Mouse (Mus musculus) gastrocnemius, postnatal 4 days (tissue): ENCODE measurements at regions not wholly inside any gene's neighbourhood (a gene's known extent, or its start where the extent isn't known, plus 50 kb on each side); places are given as distances from the start of the nearest gene placed in this dataset.

Experiments used
- DNase-seq, 2 experiments: peaks; one replicate each; pipeline ENCODE4 v3.0.0; 2021 to 2022; ENCODE audit warnings: low spot score in 2 of 2, mixed read lengths in 2 of 2

DNA sequence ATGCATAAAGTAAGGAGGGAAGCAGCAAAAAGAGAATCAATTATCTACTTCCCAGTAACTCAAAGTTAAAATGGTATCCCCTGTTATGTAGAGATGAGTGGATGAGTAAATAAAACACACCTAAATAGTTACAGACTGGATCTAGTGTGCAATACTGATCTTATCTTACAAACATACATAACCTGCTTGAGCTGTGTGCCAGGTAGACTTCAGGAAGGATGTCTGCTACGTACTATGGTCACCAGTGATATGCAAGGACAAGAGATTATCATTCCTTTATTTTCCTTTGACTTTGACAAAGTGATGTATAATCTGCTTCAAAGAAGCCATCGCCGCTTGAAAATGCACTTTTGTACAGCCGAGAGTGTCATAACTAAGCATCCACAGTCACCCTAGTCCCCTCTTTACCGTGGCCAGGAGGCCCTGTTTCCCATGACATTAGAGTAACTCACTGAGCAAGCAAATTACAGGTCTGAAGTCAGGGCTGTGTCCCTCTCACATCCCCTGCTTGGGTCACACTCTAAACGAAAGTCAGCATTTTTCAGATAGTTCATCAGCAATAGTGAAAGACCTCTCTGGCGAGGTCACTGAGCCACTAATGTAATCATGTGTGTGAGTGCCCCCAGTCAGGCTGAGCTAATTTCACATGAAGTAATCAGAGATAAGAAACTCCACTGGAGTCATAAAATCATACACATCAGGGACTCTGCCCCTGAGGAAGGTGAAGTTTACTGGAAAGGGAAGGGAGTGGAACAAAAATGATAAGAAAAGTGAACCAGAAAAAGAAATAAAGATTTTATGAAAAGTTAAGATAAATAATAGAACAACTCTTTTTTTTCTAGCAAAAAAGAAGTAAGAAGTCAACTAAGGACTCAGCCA is 929.8 kb upstream of the Gm7489 start:
- DNase-seq: no peak

GRCm38 (mm10) chr15:52959711-52960110 is 925.0 kb upstream of the Gm7489 start:
- DNase-seq: no peak

DNA sequence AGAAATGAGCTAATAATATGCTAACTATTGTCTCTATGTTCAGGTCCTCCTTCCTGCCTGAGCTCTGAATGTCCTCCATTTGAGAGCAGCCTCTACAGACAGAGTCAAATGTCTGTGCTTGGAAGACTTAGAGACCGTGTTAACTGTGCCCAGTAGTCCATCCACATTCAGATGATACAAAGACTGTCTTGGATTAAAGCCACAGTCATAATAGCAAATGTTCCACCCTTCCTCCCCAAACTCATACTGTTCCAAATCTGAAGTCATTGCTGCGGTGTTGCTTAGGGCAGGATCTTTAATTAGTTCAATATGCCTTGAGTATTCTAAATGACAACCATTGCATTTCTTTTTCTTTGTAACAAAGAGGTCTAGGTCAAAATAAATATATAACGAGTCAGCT is 923.2 kb upstream of the Gm7489 start:
- no peak for DNase-seq

DNA sequence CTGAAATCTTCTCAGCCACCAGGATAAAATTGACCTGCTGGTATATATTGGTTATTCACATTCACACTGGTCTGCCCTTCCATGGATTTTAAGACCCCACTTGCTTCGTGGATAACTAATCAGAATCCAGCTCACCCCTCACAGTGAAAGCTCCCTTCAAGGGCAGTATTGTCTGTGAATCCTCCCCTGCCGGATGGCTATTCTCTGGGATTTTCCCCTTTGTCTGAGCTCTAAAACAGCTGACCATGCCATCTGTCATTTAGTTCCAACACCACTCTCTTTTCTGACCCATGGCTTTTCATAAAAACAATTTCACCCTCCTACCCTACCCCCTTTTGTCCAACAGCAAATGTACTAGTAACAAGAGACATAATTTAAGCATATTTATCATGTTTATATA is 920.8 kb upstream of the Gm7489 start:
- no peak for DNase-seq

DNA sequence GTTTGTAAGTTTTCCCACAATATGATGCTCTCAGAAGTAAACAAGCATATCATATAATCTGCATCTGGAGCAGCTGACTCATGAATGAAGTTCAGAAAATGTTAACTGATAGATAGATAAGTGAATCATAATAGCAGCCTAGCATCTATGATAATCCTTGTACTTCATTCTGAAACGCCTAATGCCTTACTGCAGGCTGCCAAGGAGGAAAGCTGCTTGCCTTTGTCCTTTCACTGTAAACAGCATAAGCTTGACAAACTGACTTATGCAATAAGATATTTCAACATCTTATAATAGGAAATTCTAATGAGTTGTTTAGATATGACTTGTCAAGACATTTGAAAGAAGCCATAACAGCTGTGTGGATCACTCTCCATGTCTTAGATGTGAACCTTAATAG is 920.3 kb upstream of the Gm7489 start:
- DNase-seq: no peak

DNA sequence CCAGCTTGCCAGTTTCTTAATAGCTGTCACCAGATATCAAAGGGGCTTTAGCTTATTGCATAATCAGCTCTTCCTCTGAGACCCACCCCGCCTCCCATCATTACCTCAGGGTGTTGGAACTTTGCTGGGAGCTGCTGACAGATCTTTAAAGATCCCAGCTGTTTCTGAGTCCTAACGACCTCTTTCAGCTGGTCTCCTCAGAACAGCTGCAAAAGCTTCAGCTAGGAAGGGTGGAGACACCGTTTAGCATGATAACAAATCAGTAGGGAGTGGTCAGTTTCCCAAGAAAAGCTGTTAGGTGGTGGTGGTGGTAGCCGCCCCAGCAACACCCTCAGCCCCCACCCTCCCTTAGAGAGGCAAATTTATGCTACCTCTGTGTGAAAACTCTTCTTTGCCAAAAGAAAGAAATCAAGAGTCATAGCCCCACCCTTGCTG is 916.9 kb upstream of the Gm7489 start:
- peak in 1 of 2 experiments; percentile 45 for DNase-seq

DNA sequence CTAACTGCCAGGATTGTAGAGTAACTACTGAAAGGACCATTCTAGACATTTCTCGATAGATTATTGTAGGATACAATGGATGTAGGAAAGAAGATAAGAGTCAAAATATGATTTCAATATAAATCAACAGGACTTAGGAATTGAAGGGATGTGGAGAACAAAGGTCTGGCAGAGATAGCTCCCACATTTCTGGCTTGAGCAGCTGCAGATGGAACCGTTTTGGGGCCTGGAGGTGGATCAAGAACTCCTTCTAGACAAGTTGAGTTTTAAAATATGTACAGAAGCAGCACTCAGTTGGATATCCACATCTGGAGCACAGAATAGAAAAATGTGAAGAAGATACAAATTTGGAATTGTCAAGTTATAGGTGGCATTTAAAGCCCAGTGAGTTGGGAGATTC is 901.9 kb upstream of the Gm7489 start:
- peak in 1 of 2 experiments; percentile 49 for DNase-seq

- DNase-seq: no peak
Observed at GRCm38 (mm10) chr15:52990580-52990979, 894.1 kb upstream of the Gm7489 start.

GRCm38 (mm10) chr15:52994351-52994750 is 890.4 kb upstream of the Gm7489 start:
- no peak for DNase-seq

DNA sequence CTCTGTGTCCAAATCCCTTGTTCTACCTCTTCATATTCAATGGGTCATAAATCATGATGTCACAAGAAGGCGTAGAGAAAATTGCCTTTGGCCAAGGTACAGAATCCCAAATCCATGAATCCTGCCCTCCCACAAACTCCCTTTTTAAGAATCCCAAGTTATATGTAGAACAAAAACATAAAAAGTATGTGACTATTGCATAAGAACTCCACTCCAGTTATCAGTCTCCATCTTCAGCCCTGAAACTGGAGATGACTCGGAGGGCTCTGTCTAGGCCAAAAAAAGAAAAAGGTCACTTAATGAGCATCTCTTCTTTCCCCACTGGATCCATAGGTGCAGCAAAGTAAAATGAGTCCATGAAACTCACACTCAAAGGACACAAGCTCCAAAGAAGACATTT is 885.5 kb upstream of the Gm7489 start:
- DNase-seq: no peak

- no peak for DNase-seq
Observed at GRCm38 (mm10) chr15:52999776-53000175, 884.9 kb upstream of the Gm7489 start.

DNA sequence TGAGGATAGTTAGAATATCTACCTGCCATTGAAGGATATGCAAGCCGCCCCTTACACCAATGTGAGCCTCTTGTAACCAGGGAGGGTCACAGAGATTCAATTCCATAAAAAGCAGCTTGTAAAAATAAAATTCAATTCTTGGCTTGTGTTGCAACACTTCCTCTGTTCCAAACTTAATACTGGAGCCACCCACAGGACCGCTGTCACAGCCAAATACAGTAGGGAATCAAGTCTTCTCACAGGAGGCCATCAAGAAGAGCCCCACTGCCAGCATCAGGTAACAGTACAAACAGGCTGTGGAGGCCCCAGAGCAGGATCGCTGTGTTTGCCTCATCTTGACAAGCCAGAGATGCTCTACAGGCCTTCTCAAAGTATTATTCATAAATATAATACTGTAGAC is 883.3 kb upstream of the Gm7489 start:
- no peak for DNase-seq

GRCm38 (mm10) chr15:53001964-53002363 is 882.7 kb upstream of the Gm7489 start:
- no peak for DNase-seq

- no peak for DNase-seq
Observed at GRCm38 (mm10) chr15:53004078-53004477, 880.6 kb upstream of the Gm7489 start.

DNA sequence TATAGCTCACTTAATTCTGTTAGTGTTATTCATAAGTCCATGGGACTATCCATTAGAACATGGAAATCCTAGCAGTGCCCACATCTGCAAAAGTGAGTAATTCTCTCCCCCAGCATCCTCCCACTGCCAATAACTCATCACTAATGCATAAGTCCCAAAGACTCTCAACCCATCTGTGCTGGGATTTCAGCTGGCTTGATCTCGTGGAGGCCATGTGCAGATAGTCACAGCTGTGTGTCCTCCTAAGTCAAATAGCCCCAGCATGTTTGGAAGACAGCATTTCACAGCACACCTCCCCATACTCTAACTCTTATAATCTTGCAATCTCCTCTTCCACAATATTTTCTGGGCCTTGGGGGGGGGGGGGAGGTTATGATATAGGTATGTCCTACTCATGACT is 877.9 kb upstream of the Gm7489 start:
- DNase-seq: no peak

GRCm38 (mm10) chr15:53009337-53009736 is 875.4 kb upstream of the Gm7489 start:
- no peak for DNase-seq
